Mouse (Mus musculus): ENCODE data around the gene Rnf223. TPM values are rescaled to one million over a fixed set of nuclear protein-coding genes. Genes with fewer than 3 reads are reported as not detected.
"Not testable (repeated sequence)": the region's sequence is repeated elsewhere in the genome, so short reads cannot be mapped to it uniquely, and the experiment has no call there.

Rnf223 gene
- polyA plus RNA-seq, 1 experiment from 2014 or later: 0.24 TPM

GRCm38 (mm10) chr4:156136285-156137100 is 6.2 kb downstream of the Rnf223 start:
- Histone ChIP-seq H3K9me3 (ENCODE audit: control insufficient read depth, low read length) (no peaks in the 10 kb centered on the region), H3K4me2 (ENCODE audit: low read depth, low read length) (no peak overlapping the region), H3K27me3 (ENCODE audit: control insufficient read depth, insufficient read depth, low read depth, low read length) (no peaks in the 10 kb centered on the region), H3K36me3 (ENCODE audit: control insufficient read depth, insufficient read depth, low read length) (no peaks in the 10 kb centered on the region), H3K4me1 (replicated peaks; ENCODE audit: control insufficient read depth, insufficient read depth, low read length) (no peaks in the 10 kb centered on the region), H3K27ac (ENCODE audit: low read length) (no peak overlapping the region), H3K4me3 (ENCODE audit: low read length) (no peak overlapping the region), H3K9ac (ENCODE audit: low read length) (no peak overlapping the region)
- WGBS: 91% methylated on average over 30 of the region's 30 CpGs
- no peak for ATAC-seq (ENCODE audit: low read depth)

- WGBS: 79% methylated on average over 10 of the region's 10 CpGs
- not testable (repeated sequence) for H3K27ac ChIP-seq (ENCODE audit: low read length); H3K4me1 ChIP-seq (replicated peaks; ENCODE audit: control insufficient read depth, insufficient read depth, low read length); H3K36me3 ChIP-seq (ENCODE audit: control insufficient read depth, insufficient read depth, low read length); H3K4me3 ChIP-seq (ENCODE audit: low read length); H3K9ac ChIP-seq (ENCODE audit: low read length); ATAC-seq (ENCODE audit: low read depth); H3K27me3 ChIP-seq (ENCODE audit: control insufficient read depth, insufficient read depth, low read depth, low read length); H3K4me2 ChIP-seq (ENCODE audit: low read depth, low read length); H3K9me3 ChIP-seq (ENCODE audit: control insufficient read depth, low read length)
These were observed 20.6 kb downstream of the Rnf223 start for GRCm38 (mm10) chr4:156150887-156151286.

- Histone ChIP-seq H3K4me2 (ENCODE audit: low read depth, low read length) (no peak overlapping the region), H3K27me3 (ENCODE audit: control insufficient read depth, insufficient read depth, low read depth, low read length) (no peaks in the 10 kb centered on the region), H3K36me3 (ENCODE audit: control insufficient read depth, insufficient read depth, low read length) (no peaks in the 10 kb centered on the region), H3K27ac (ENCODE audit: low read length) (no peak overlapping the region), H3K9ac (ENCODE audit: low read length) (no peak overlapping the region), H3K4me1 (replicated peaks; ENCODE audit: control insufficient read depth, insufficient read depth, low read length) (no peaks in the 10 kb centered on the region), H3K9me3 (ENCODE audit: control insufficient read depth, low read length) (peaks cover 7% of the 10 kb centered on the region), H3K4me3 (ENCODE audit: low read length) (no peak overlapping the region)
- ATAC-seq (ENCODE audit: low read depth): no peak
- WGBS: 87% methylated on average over 3 of the region's 3 CpGs
These were observed 24.5 kb downstream of the Rnf223 start for GRCm38 (mm10) chr4:156154771-156155170.

- 89% methylated on average over 9 of the region's 9 CpGs for WGBS
- no peak overlapping the region for H3K9ac ChIP-seq (ENCODE audit: low read length)
- H3K4me1 ChIP-seq (replicated peaks; ENCODE audit: control insufficient read depth, insufficient read depth, low read length): no peaks in the 10 kb centered on the region
- peaks cover 6% of the 10 kb centered on the region for H3K9me3 ChIP-seq (ENCODE audit: control insufficient read depth, low read length)
- H3K27me3 ChIP-seq (ENCODE audit: control insufficient read depth, insufficient read depth, low read depth, low read length): no peaks in the 10 kb centered on the region
- H3K27ac ChIP-seq (ENCODE audit: low read length): no peak overlapping the region
- H3K4me3 ChIP-seq (ENCODE audit: low read length): no peak overlapping the region
- H3K4me2 ChIP-seq (ENCODE audit: low read depth, low read length): no peak overlapping the region
- ATAC-seq (ENCODE audit: low read depth): no peak
- H3K36me3 ChIP-seq (ENCODE audit: control insufficient read depth, insufficient read depth, low read length): peaks cover 45% of the 10 kb centered on the region
These were observed 36.2 kb downstream of the Rnf223 start for GRCm38 (mm10) chr4:156166477-156166876.

GRCm38 (mm10) chr4:156168611-156169010 is 38.3 kb downstream of the Rnf223 start:
- no peak overlapping the region for H3K27ac ChIP-seq (ENCODE audit: low read length)
- H3K27me3 ChIP-seq (ENCODE audit: control insufficient read depth, insufficient read depth, low read depth, low read length): no peaks in the 10 kb centered on the region
- no peak for ATAC-seq (ENCODE audit: low read depth)
- no peaks in the 10 kb centered on the region for H3K9me3 ChIP-seq (ENCODE audit: control insufficient read depth, low read length)
- H3K9ac ChIP-seq (ENCODE audit: low read length): no peak overlapping the region
- no peak overlapping the region for H3K4me2 ChIP-seq (ENCODE audit: low read depth, low read length)
- no peak overlapping the region for H3K4me3 ChIP-seq (ENCODE audit: low read length)
- no peaks in the 10 kb centered on the region for H3K4me1 ChIP-seq (replicated peaks; ENCODE audit: control insufficient read depth, insufficient read depth, low read length)
- WGBS: 90% methylated on average over 8 of the region's 8 CpGs
- peaks cover 53% of the 10 kb centered on the region for H3K36me3 ChIP-seq (ENCODE audit: control insufficient read depth, insufficient read depth, low read length)

- H3K27ac ChIP-seq (ENCODE audit: low read length): no peak overlapping the region
- 92% methylated on average over 10 of the region's 10 CpGs for WGBS
- ATAC-seq (ENCODE audit: low read depth): no peak
- H3K4me2 ChIP-seq (ENCODE audit: low read depth, low read length): no peak overlapping the region
- no peaks in the 10 kb centered on the region for H3K4me1 ChIP-seq (replicated peaks; ENCODE audit: control insufficient read depth, insufficient read depth, low read length)
- H3K9ac ChIP-seq (ENCODE audit: low read length): no peak overlapping the region
- H3K4me3 ChIP-seq (ENCODE audit: low read length): no peak overlapping the region
- no peaks in the 10 kb centered on the region for H3K27me3 ChIP-seq (ENCODE audit: control insufficient read depth, insufficient read depth, low read depth, low read length)
- no peaks in the 10 kb centered on the region for H3K9me3 ChIP-seq (ENCODE audit: control insufficient read depth, low read length)
- H3K36me3 ChIP-seq (ENCODE audit: control insufficient read depth, insufficient read depth, low read length): peaks cover 56% of the 10 kb centered on the region
These were observed 38.8 kb downstream of the Rnf223 start for GRCm38 (mm10) chr4:156169129-156169528.

GRCm38 (mm10) chr4:156171828-156172227 is 41.5 kb downstream of the Rnf223 start:
- no peaks in the 10 kb centered on the region for H3K4me1 ChIP-seq (replicated peaks; ENCODE audit: control insufficient read depth, insufficient read depth, low read length)
- H3K4me3 ChIP-seq (ENCODE audit: low read length): no peak overlapping the region
- WGBS: 95% methylated on average over 11 of the region's 11 CpGs
- no peak for ATAC-seq (ENCODE audit: low read depth)
- H3K27ac ChIP-seq (ENCODE audit: low read length): no peak overlapping the region
- peaks cover 71% of the 10 kb centered on the region for H3K36me3 ChIP-seq (ENCODE audit: control insufficient read depth, insufficient read depth, low read length)
- no peak overlapping the region for H3K4me2 ChIP-seq (ENCODE audit: low read depth, low read length)
- H3K9ac ChIP-seq (ENCODE audit: low read length): no peak overlapping the region
- H3K27me3 ChIP-seq (ENCODE audit: control insufficient read depth, insufficient read depth, low read depth, low read length): no peaks in the 10 kb centered on the region
- no peaks in the 10 kb centered on the region for H3K9me3 ChIP-seq (ENCODE audit: control insufficient read depth, low read length)

GRCm38 (mm10) chr4:156177630-156178029 is 47.3 kb downstream of the Rnf223 start:
- Histone ChIP-seq H3K4me1 (replicated peaks; ENCODE audit: control insufficient read depth, insufficient read depth, low read length) (no peaks in the 10 kb centered on the region), H3K9ac (ENCODE audit: low read length) (no peak overlapping the region), H3K27ac (ENCODE audit: low read length) (no peak overlapping the region), H3K36me3 (ENCODE audit: control insufficient read depth, insufficient read depth, low read length) (peaks cover 56% of the 10 kb centered on the region), H3K27me3 (ENCODE audit: control insufficient read depth, insufficient read depth, low read depth, low read length) (no peaks in the 10 kb centered on the region), H3K9me3 (ENCODE audit: control insufficient read depth, low read length) (no peaks in the 10 kb centered on the region), H3K4me3 (ENCODE audit: low read length) (no peak overlapping the region), H3K4me2 (ENCODE audit: low read depth, low read length) (no peak overlapping the region)
- 88% methylated on average over 9 of the region's 9 CpGs for WGBS
- no peak for ATAC-seq (ENCODE audit: low read depth)
